Mouse (Mus musculus): Measurements from ENCODE around the gene Tnfrsf9. TPM values are rescaled to one million over a fixed set of nuclear protein-coding genes. Genes with fewer than 3 reads are reported as not detected.
"Not testable (repeated sequence)": the region's sequence is repeated elsewhere in the genome, so short reads cannot be mapped to it uniquely, and the experiment has no call there.

Gene Tnfrsf9
- under 1 TPM; 0.12 to 0.46 TPM for total RNA-seq (2021)
- long read RNA-seq, experiment 1, partial matches to known transcripts, result 0 of 1 reads
- long read RNA-seq, experiment 1, other reads (novel, unspliced or antisense), result 1 of 1 reads
- long read RNA-seq, experiment 2, partial matches to known transcripts, result 0 of 2 reads
- long read RNA-seq, experiment 2, other reads (novel, unspliced or antisense), result 2 of 2 reads

DNA sequence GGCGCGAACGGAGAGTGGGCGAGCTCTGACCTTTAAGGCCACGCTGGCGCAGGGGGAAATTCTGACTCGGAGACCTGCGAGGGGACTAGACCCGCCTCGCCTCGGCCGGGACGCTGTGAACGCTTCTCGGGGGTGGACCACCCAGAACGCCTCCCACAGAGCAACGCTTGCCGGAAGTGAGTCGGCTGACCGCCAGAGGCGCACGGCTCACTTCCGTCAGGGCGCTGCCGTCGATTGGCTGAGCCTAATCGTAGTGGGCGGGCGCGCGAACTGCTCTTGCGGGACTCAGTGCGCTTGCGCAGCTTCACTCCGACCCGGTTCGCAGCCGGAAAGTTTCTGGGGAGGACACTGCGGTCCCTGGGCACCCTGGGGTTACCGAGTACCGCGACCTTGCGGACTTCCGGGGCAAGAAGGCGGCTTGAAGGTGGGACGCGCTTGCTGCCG lies at the start of gene Tnfrsf9, which contains the start of gene Park7:
TSS of gene Tnfrsf9 (plus strand) at position 273 of the 444 bp plus-strand sequence.
TSS of gene Park7 (minus strand) at position 148 of the 444 bp plus-strand sequence.
- peak; percentile 96 to 99 for DNase-seq

GRCm38 (mm10) chr4:150865371-150865770 lies 49.0 kb upstream of the Tnfrsf9 start:
- peak in 1 of 2 experiments; percentile 24 for DNase-seq

DNA sequence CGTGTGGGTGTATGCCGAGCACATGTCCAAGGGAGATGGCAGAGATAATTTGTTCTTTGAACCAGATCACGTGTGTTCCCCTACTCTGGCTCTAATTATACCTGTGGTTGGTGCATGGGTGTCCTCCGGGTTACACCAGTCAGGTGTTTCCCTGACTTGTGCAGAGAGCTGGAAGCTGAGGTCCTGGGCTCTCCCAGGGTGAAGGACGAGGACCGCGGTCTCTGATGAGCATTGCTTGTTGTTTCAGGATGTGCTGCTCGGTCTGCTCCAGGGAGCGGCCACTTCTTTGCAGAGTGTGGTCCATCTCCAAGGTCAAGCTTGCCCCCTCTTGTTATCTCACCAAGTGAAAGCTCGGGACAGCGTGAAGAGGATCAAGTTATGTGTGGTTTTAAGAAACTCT lies 48.3 kb upstream of the Tnfrsf9 start:
- DNase-seq, result no peak

DNA sequence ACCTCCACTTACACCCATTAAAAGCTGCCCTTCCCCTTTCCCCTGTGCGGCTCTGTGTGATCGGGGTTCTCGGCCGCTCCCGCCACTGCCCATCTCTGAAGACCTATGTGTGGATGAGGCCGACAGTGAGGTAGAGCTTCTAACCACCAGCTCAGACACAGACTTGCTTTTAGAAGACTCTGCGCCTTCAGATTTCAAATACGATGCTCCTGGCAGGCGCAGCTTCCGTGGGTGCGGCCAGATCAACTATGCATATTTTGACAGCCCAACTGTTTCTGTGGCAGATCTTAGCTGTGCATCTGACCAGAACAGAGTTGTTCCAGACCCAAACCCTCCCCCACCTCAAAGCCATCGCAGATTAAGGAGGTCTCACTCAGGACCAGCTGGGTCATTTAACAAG lies 47.9 kb upstream of the Tnfrsf9 start:
- peak in 1 of 2 experiments; percentile 3 for DNase-seq

- no peak for DNase-seq
These were observed 46.2 kb upstream of the Tnfrsf9 start for GRCm38 (mm10) chr4:150868161-150868560.

- no peak for DNase-seq
These were observed 45.5 kb upstream of the Tnfrsf9 start for GRCm38 (mm10) chr4:150868859-150869258.

GRCm38 (mm10) chr4:150869276-150870197 lies 44.8 kb upstream of the Tnfrsf9 start:
- DNase-seq, result peak; percentile 28 to 43

DNA sequence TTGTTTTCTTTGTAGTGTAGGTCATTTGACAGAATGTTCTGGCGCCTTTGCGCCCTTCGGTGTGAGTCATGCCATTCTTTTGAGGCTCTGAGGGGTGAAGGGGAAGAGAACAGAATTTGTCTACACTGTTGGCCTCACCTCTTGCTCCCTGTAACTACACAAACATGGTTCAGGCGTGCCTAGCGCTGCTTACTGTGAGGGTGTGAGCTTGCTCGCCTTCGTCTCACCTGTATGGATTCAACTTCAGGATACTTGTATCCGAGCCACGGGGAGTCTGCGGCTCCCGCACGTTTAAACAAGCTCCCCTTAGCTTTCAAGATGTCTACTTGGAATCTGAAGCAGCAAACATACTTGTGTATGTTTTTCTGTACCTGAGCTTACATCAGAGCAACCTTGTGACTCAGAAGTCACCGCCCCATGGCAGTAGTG lies 43.4 kb upstream of the Tnfrsf9 start:
- peak in 1 of 2 experiments; percentile 42 for DNase-seq

- DNase-seq, result peak; percentile 70 to 83
These were observed 42.8 kb upstream of the Tnfrsf9 start for GRCm38 (mm10) chr4:150871392-150872138.

DNA sequence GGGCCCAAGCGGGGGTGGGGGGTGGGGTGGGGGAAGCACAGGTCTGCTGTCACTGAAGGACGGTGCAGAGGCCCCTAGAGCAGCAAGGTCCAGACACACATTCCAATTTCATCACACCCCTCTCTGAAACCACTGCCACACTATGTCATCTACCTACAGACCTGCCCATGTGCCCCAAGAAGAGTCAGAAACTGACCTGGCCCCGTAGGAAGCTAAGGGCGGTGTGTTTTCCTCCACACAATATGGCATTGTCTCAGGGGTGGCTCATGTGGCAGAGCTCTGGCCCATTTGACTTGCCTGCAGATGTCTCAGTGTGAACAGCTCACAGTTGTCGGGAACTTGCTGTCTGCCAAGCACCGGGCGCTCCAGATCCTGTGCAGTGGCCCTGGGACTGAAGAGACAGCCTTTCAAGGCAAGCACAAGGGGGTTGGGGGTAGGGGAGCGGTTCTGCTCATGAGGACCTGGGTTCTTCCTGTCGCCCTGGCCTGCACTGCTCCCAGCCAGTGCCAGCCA lies 42.2 kb upstream of the Tnfrsf9 start:
- peak; percentile 28 to 36 for DNase-seq

- DNase-seq, result no peak
These were observed 41.7 kb upstream of the Tnfrsf9 start for GRCm38 (mm10) chr4:150872681-150873080.

- not testable (repeated sequence) for DNase-seq
These were observed 39.9 kb upstream of the Tnfrsf9 start for GRCm38 (mm10) chr4:150874416-150874815.

GRCm38 (mm10) chr4:150875393-150875792 lies 39.0 kb upstream of the Tnfrsf9 start:
- DNase-seq, result no peak

DNA sequence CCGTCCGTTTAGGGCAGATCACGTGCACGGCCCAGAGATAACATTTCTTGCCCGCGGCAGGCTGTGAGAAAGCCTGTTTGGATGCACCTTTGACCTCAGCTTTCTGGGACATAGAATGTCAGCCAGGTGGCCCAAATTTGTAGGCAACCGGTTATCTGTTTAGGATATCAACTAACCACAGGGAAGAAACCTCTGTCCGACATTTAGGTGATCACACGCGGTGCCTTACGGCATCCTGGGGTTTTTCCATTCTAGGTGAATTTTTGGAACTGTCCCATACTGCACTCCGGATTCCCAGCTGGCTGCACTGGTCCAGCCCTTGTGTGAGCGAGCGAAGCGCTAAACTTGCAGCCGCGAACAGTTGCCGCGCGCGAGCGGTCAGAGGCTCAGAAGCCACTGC lies 34.7 kb upstream of the Tnfrsf9 start:
- no peak for DNase-seq

DNA sequence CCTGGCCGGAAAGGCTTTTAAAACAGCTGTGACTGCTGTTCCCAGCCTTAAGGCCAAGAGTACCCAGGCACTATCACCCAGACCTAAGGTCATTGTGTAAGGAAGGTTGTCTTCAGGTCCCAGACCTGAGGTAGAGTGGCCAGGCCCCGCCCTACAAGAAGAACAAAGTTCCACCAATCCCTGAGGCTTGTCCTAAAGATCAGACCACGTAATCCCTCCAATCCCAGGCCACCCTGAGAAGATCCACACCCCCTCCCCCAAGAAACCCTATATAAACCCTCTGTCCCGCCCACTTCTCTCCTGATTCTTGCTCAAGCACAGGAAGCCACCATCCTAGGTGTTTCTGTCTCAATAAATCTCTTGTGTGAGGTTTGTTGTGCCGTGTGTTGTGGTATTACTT lies 34.0 kb upstream of the Tnfrsf9 start:
- DNase-seq, result no peak

GRCm38 (mm10) chr4:150882632-150883031 lies 31.7 kb upstream of the Tnfrsf9 start:
- DNase-seq, result no peak

- DNase-seq, result no peak
These were observed 26.5 kb upstream of the Tnfrsf9 start for GRCm38 (mm10) chr4:150887903-150888302.

GRCm38 (mm10) chr4:150888492-150888891 lies 25.9 kb upstream of the Tnfrsf9 start:
- no peak for DNase-seq

GRCm38 (mm10) chr4:150889273-150889954 lies 24.9 kb upstream of the Tnfrsf9 start:
- DNase-seq, result peak in 1 of 2 experiments; percentile 15

GRCm38 (mm10) chr4:150889955-150890315 lies 24.4 kb upstream of the Tnfrsf9 start:
- DNase-seq, result peak in 1 of 2 experiments; percentile 39

DNA sequence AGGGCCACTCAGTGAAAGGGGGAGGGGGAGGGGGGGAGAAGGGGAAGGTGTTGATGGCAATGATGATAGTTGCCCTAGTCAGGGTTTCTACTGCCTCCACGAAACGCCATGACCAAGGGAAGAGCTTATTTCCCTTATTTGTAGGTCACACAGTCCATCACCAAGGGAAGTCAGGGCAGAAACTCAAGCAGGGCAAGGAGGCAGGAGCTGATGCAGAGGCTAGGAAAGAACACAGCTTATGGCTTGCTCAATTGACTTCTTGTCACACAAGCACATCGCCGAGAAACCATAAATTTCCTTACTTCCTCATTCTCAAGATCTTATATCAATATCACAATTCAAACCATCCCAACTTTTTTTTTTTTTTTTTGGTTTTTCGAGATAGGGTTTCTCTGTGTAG lies 23.1 kb upstream of the Tnfrsf9 start:
- DNase-seq, result no peak

Data from heart, adult 18-20 months (tissue).